In the genomic region with DNA sequence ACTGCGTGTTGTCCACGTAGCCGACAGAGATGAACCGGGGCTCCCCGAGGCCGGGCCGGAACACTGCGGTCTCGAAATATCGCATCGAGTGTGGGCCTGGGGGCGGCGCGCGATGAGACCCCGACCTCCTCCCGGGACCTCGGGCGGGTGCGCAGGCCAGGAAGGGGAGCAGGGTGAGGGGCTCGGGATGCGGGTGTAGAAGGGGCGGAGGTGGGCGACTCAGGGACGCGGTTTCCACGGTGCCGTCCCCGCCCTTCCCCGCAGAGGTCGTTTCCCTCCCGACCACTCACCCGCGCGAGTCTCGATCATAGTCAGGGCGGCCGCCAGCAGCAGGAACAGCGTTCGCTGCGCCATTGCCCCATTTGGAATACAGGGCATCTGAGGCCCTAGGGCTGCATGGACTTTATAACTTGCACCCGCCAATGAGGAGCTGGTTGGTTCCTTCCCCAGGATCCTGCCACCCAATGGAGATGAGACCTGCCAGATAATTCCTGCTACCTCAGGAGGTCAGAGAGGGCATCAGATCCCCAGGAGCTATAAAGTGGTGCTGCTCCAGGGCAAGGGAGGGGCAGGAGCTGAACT, we compare ENCODE assay signal across 8 mouse cellular contexts. TPM values are rescaled to one million over a fixed set of nuclear protein-coding genes. Genes with fewer than 3 reads are reported as not detected.
DNase-seq lines count a peak whose midpoint lies in the region; ATAC-seq and TF ChIP-seq lines count a peak whose summit lies in the region.

No protein-coding gene starts in this region.

- ATAC-seq in heart, embryonic 15.5 days (replicated peaks; ENCODE audit: insufficient number of reproducible peaks, insufficient read depth, low FRiP score, low read depth): peak; percentile 47; the same call in 1 of the 2 replicates
- ATAC-seq in liver, embryonic 12.5 days: no peak
- no peak for ATAC-seq in stomach, embryonic 14.5 days (ENCODE audit: insufficient number of reproducible peaks, insufficient read depth, low FRiP score, low read depth)

- H3K27me3 ChIP-seq in kidney, adult 2 months (replicated peaks; ENCODE audit: control insufficient read depth, insufficient read depth, low read length): no peaks in the 10 kb centered on the region
- peaks cover 54% of the 10 kb centered on the region for H3K27me3 ChIP-seq in heart, embryonic 15.5 days
- H3K27me3 ChIP-seq in liver, embryonic 12.5 days (replicated peaks): peaks cover 58% of the 10 kb centered on the region
- no peaks in the 10 kb centered on the region for H3K27me3 ChIP-seq in stomach, embryonic 14.5 days (ENCODE audit: control insufficient read depth, insufficient read depth, low read length)

- peak; percentile 17 for DNase-seq in kidney, adult 2 months
- DNase-seq in kidney, adult 8-10 months: no peak
- peak; percentile 1 for DNase-seq in adipocyte (ENCODE audit: low spot score)
- no peak for DNase-seq in frontal cortex, postnatal 25 days (ENCODE audit: low spot score in 2 of 2)
- no peak for DNase-seq in frontal cortex, adult 2 months (ENCODE audit: extremely low spot score in 1 of 2, low spot score in 1 of 2)

- peak overlapping the region; percentile 77 for H3K4me3 ChIP-seq in kidney, adult 2 months (ENCODE audit: insufficient read depth, low read depth, low read length)
- H3K4me3 ChIP-seq in heart, embryonic 15.5 days: peak overlapping the region; percentile 51
- peak overlapping the region; percentile 51 for H3K4me3 ChIP-seq in liver, embryonic 12.5 days
- peak overlapping the region; percentile 48 for H3K4me3 ChIP-seq in stomach, embryonic 14.5 days (ENCODE audit: low read depth, low read length)

- peak overlapping the region; percentile 82 for H3K4me2 ChIP-seq in heart, embryonic 15.5 days
- H3K4me2 ChIP-seq in liver, embryonic 12.5 days: peak overlapping the region; percentile 78
- H3K4me2 ChIP-seq in stomach, embryonic 14.5 days (replicated peaks; ENCODE audit: low read depth, low read length): peak overlapping the region; percentile 96

- H3K9me3 ChIP-seq in heart, embryonic 15.5 days (replicated peaks): no peaks in the 10 kb centered on the region
- no peaks in the 10 kb centered on the region for H3K9me3 ChIP-seq in liver, embryonic 12.5 days (replicated peaks)
- no peaks in the 10 kb centered on the region for H3K9me3 ChIP-seq in stomach, embryonic 14.5 days (ENCODE audit: control insufficient read depth, low read depth, low read length)

- no peak for TF ChIP-seq CTCF in kidney, adult 2 months (conservative IDR thresholded peaks at IDR 0.05; ENCODE audit: insufficient read depth, insufficient read length, low read depth, low read length)

- H3K9ac ChIP-seq in heart, embryonic 15.5 days: no peak overlapping the region
- H3K9ac ChIP-seq in liver, embryonic 12.5 days: peak overlapping the region; percentile 25; the same call in 1 of the 2 replicates
- H3K9ac ChIP-seq in stomach, embryonic 14.5 days (replicated peaks; ENCODE audit: low read depth, low read length): peak overlapping the region; percentile 12; the same call in 1 of the 2 replicates

- 2% methylated on average over 42 of the region's 42 CpGs for WGBS in kidney, adult 2 months
- under 1% methylated on average over 40 of the region's 42 CpGs for WGBS in heart, embryonic 15.5 days
- WGBS in liver, embryonic 12.5 days (ENCODE audit: insufficient replicate concordance): 2% methylated on average over 42 of the region's 42 CpGs
- 1% methylated on average over 40 of the region's 42 CpGs for WGBS in stomach, embryonic 14.5 days

- no peaks in the 10 kb centered on the region for H3K4me1 ChIP-seq in kidney, adult 2 months (ENCODE audit: control insufficient read depth, insufficient read depth, low read length)
- peaks cover 12% of the 10 kb centered on the region for H3K4me1 ChIP-seq in heart, embryonic 15.5 days (replicated peaks)
- H3K4me1 ChIP-seq in liver, embryonic 12.5 days: peaks cover 11% of the 10 kb centered on the region; the same call in 1 of the 2 replicates
- H3K4me1 ChIP-seq in stomach, embryonic 14.5 days (ENCODE audit: control insufficient read depth, insufficient read depth, low read length): no peaks in the 10 kb centered on the region

- H3K36me3 ChIP-seq in kidney, adult 2 months (ENCODE audit: control insufficient read depth, insufficient read depth, low read length): no peaks in the 10 kb centered on the region
- H3K36me3 ChIP-seq in heart, embryonic 15.5 days: no peaks in the 10 kb centered on the region
- no peaks in the 10 kb centered on the region for H3K36me3 ChIP-seq in liver, embryonic 12.5 days
- no peaks in the 10 kb centered on the region for H3K36me3 ChIP-seq in stomach, embryonic 14.5 days (ENCODE audit: control insufficient read depth, insufficient read depth, low read length)

- no peak overlapping the region for H3K27ac ChIP-seq in kidney, adult 2 months (ENCODE audit: insufficient read depth, low read depth, low read length)
- H3K27ac ChIP-seq in heart, embryonic 15.5 days: no peak overlapping the region
- H3K27ac ChIP-seq in liver, embryonic 12.5 days: no peak overlapping the region
- no peak overlapping the region for H3K27ac ChIP-seq in stomach, embryonic 14.5 days (ENCODE audit: low read length)

- TF ChIP-seq POLR2A in kidney, adult 2 months (IDR thresholded peaks at IDR 0.05; ENCODE audit: low read depth, low read length): no peak

RNA-seq across cellular contexts. Expression of gene Gm11127, which starts 25.8 kb away (rescaled TPM):
- 13.9 and 14.8 TPM in 2 replicates for polyA plus RNA-seq in kidney, adult 2 months (2012; rRNA removed)
- 0.13 TPM in 1 of 2 replicates, not detected in the other for polyA plus RNA-seq in heart, embryonic 15.5 days (2015; fragmentation: Nextera tagmentation; extraction: Ambion mirVana)
- not detected in 2 replicates for polyA plus RNA-seq in liver, embryonic 12.5 days (2016; fragmentation: Nextera tagmentation; extraction: Ambion mirVana)
- not detected in 2 replicates for polyA plus RNA-seq in stomach, embryonic 14.5 days (2014; fragmentation: Nextera tagmentation; extraction: Ambion mirVana)
- polyA plus RNA-seq in frontal cortex, adult 2 months (2012; rRNA removed): 0.18 and 0.99 TPM in 2 replicates

RNA-seq across cellular contexts. Expression of gene Gm19684, which starts 37.5 kb away (rescaled TPM):
- 0.15 and 0.36 TPM in 2 replicates for polyA plus RNA-seq in kidney, adult 2 months (2012; rRNA removed)
- polyA plus RNA-seq in heart, embryonic 15.5 days (2015; fragmentation: Nextera tagmentation; extraction: Ambion mirVana): not detected in 2 replicates
- not detected in 2 replicates for polyA plus RNA-seq in liver, embryonic 12.5 days (2016; fragmentation: Nextera tagmentation; extraction: Ambion mirVana)
- polyA plus RNA-seq in stomach, embryonic 14.5 days (2014; fragmentation: Nextera tagmentation; extraction: Ambion mirVana): not detected in 2 replicates
- polyA plus RNA-seq in frontal cortex, adult 2 months (2012; rRNA removed): 0.06 TPM in 1 of 2 replicates, not detected in the other

RNA-seq across cellular contexts. Expression of gene Gm6034, which starts 41.2 kb away (rescaled TPM):
- not detected in 2 replicates for polyA plus RNA-seq in kidney, adult 2 months (2012; rRNA removed)
- not detected in 2 replicates for polyA plus RNA-seq in heart, embryonic 15.5 days (2015; fragmentation: Nextera tagmentation; extraction: Ambion mirVana)
- polyA plus RNA-seq in liver, embryonic 12.5 days (2016; fragmentation: Nextera tagmentation; extraction: Ambion mirVana): not detected in 2 replicates
- polyA plus RNA-seq in stomach, embryonic 14.5 days (2014; fragmentation: Nextera tagmentation; extraction: Ambion mirVana): not detected in 2 replicates
- not detected in 2 replicates for polyA plus RNA-seq in frontal cortex, adult 2 months (2012; rRNA removed)

RNA-seq across cellular contexts. Expression of gene H2-T22, which starts 41.4 kb away (rescaled TPM):
- polyA plus RNA-seq in kidney, adult 2 months (2012; rRNA removed): 70.6 and 73.2 TPM in 2 replicates
- 7.0 and 12.0 TPM in 2 replicates for polyA plus RNA-seq in heart, embryonic 15.5 days (2015; fragmentation: Nextera tagmentation; extraction: Ambion mirVana)
- 7.5 and 8.4 TPM in 2 replicates for polyA plus RNA-seq in liver, embryonic 12.5 days (2016; fragmentation: Nextera tagmentation; extraction: Ambion mirVana)
- polyA plus RNA-seq in stomach, embryonic 14.5 days (2014; fragmentation: Nextera tagmentation; extraction: Ambion mirVana): 19.3 and 21.8 TPM in 2 replicates
- 21.6 and 23.0 TPM in 2 replicates for polyA plus RNA-seq in frontal cortex, adult 2 months (2012; rRNA removed)

RNA-seq across cellular contexts. Expression of gene Gm7030, which starts 45.3 kb away (rescaled TPM):
- polyA plus RNA-seq in kidney, adult 2 months (2012; rRNA removed): 0.19 TPM in 1 of 2 replicates, not detected in the other
- polyA plus RNA-seq in heart, embryonic 15.5 days (2015; fragmentation: Nextera tagmentation; extraction: Ambion mirVana): not detected in 2 replicates
- polyA plus RNA-seq in liver, embryonic 12.5 days (2016; fragmentation: Nextera tagmentation; extraction: Ambion mirVana): not detected in 2 replicates
- not detected in 2 replicates for polyA plus RNA-seq in stomach, embryonic 14.5 days (2014; fragmentation: Nextera tagmentation; extraction: Ambion mirVana)
- polyA plus RNA-seq in frontal cortex, adult 2 months (2012; rRNA removed): not detected in 2 replicates

Comparison
In these comparisons a context has a peak if more than half of its experiments do, and no peak if none do; other contexts are left out.
1. DNase-seq: peak in kidney, adult 2 months (single experiment) and adipocyte (single experiment); none in kidney, adult 8-10 months (0 of 2), frontal cortex, postnatal 25 days (0 of 2) and frontal cortex, adult 2 months (0 of 2).
2. Peak in every context shown above with its lines, with median percentiles within 50 percentile points of each other: H3K4me3 ChIP-seq and H3K4me2 ChIP-seq.